Mouse (Mus musculus): ENCODE measurements around the gene Cldn9. TPM values are rescaled to one million over a fixed set of nuclear protein-coding genes. Genes with fewer than 3 reads are reported as not detected.

The Cldn9 gene
- total and polyA plus RNA-seq, 3 experiments = not detected

- no peaks in the 10 kb centered on the region for H3K36me3 ChIP-seq (replicated peaks)
- TF ChIP-seq POLR2AphosphoS5 (IDR thresholded peaks at IDR 0.05; ENCODE audit: insufficient replicate concordance, low read depth, low read length) = no peak
- no peak for TF ChIP-seq GATA1 (IDR thresholded peaks at IDR 0.05; ENCODE audit: borderline replicate concordance, low read length)
- no peaks in the 10 kb centered on the region for H3K9me3 ChIP-seq (replicated peaks)
- peaks cover 60% of the 10 kb centered on the region for H3K27me3 ChIP-seq (ENCODE audit: insufficient read depth, low read length)
- ATAC-seq (ENCODE audit: extremely low read depth, insufficient number of reproducible peaks, low FRiP score, poor library complexity, severe bottlenecking) = no peak
- no peak for DNase-seq (ENCODE audit: low spot score)
- no peak overlapping the region for H3K4me3 ChIP-seq (ENCODE audit: low read depth, low read length)
- peaks cover 13% of the 10 kb centered on the region for H3K4me1 ChIP-seq (ENCODE audit: insufficient read depth, low read depth, low read length)
These were observed 600 bp downstream of the Cldn9 start for GRCm38 (mm10) chr17:23683226-23683625.

GRCm38 (mm10) chr17:23682530-23682929, 1.3 kb downstream of the Cldn9 start:
- no peak for TF ChIP-seq POLR2AphosphoS5 (IDR thresholded peaks at IDR 0.05; ENCODE audit: insufficient replicate concordance, low read depth, low read length)
- TF ChIP-seq GATA1 (IDR thresholded peaks at IDR 0.05; ENCODE audit: borderline replicate concordance, low read length) = no peak
- no peak for TF ChIP-seq GATA2 (IDR thresholded peaks at IDR 0.05; ENCODE audit: borderline replicate concordance, low read depth, low read length)
- no peak for TF ChIP-seq CTCF (IDR thresholded peaks at IDR 0.05; ENCODE audit: low read depth, low read length)
- no peak for TF ChIP-seq TAL1 (conservative IDR thresholded peaks at IDR 0.05; ENCODE audit: low read depth, low read length)
- H3K9me3 ChIP-seq (replicated peaks) = no peaks in the 10 kb centered on the region
- H3K4me1 ChIP-seq (ENCODE audit: insufficient read depth, low read depth, low read length) = peaks cover 20% of the 10 kb centered on the region
- ATAC-seq (ENCODE audit: extremely low read depth, insufficient number of reproducible peaks, low FRiP score, poor library complexity, severe bottlenecking) = no peak
- H3K36me3 ChIP-seq (replicated peaks) = no peaks in the 10 kb centered on the region
- no peak overlapping the region for H3K4me3 ChIP-seq (ENCODE audit: low read depth, low read length)
- peaks cover 60% of the 10 kb centered on the region for H3K27me3 ChIP-seq (ENCODE audit: insufficient read depth, low read length)
- no peak for DNase-seq (ENCODE audit: low spot score)

GRCm38 (mm10) chr17:23682092-23682491, 1.7 kb downstream of the Cldn9 start:
- H3K9me3 ChIP-seq (replicated peaks) = no peaks in the 10 kb centered on the region
- peaks cover 60% of the 10 kb centered on the region for H3K27me3 ChIP-seq (ENCODE audit: insufficient read depth, low read length)
- no peak for ATAC-seq (ENCODE audit: extremely low read depth, insufficient number of reproducible peaks, low FRiP score, poor library complexity, severe bottlenecking)
- no peak overlapping the region for H3K4me3 ChIP-seq (ENCODE audit: low read depth, low read length)
- H3K4me1 ChIP-seq (ENCODE audit: insufficient read depth, low read depth, low read length) = peaks cover 23% of the 10 kb centered on the region
- no peak for DNase-seq (ENCODE audit: low spot score)
- no peak for TF ChIP-seq POLR2AphosphoS5 (IDR thresholded peaks at IDR 0.05; ENCODE audit: insufficient replicate concordance, low read depth, low read length)
- TF ChIP-seq GATA1 (IDR thresholded peaks at IDR 0.05; ENCODE audit: borderline replicate concordance, low read length) = no peak
- TF ChIP-seq CTCF (IDR thresholded peaks at IDR 0.05; ENCODE audit: low read depth, low read length) = no peak
- no peak for TF ChIP-seq GATA2 (IDR thresholded peaks at IDR 0.05; ENCODE audit: borderline replicate concordance, low read depth, low read length)
- TF ChIP-seq TAL1 (conservative IDR thresholded peaks at IDR 0.05; ENCODE audit: low read depth, low read length) = no peak
- no peaks in the 10 kb centered on the region for H3K36me3 ChIP-seq (replicated peaks)

GRCm38 (mm10) chr17:23681086-23681485, 2.7 kb downstream of the Cldn9 start:
- TF ChIP-seq GATA2 (IDR thresholded peaks at IDR 0.05; ENCODE audit: borderline replicate concordance, low read depth, low read length) (no peak), CTCF (IDR thresholded peaks at IDR 0.05; ENCODE audit: low read depth, low read length) (no peak), POLR2AphosphoS5 (IDR thresholded peaks at IDR 0.05; ENCODE audit: insufficient replicate concordance, low read depth, low read length) (no peak)
- Histone ChIP-seq H3K4me1 (ENCODE audit: insufficient read depth, low read depth, low read length) (peaks cover 33% of the 10 kb centered on the region), H3K4me3 (ENCODE audit: low read depth, low read length) (no peak overlapping the region), H3K36me3 (replicated peaks) (no peaks in the 10 kb centered on the region), H3K27me3 (ENCODE audit: insufficient read depth, low read length) (peaks cover 60% of the 10 kb centered on the region), H3K9me3 (replicated peaks) (no peaks in the 10 kb centered on the region)
- ATAC-seq (ENCODE audit: extremely low read depth, insufficient number of reproducible peaks, low FRiP score, poor library complexity, severe bottlenecking) (no peak), DNase-seq (ENCODE audit: low spot score) (no peak)

- peaks cover 5% of the 10 kb centered on the region for H3K36me3 ChIP-seq (replicated peaks)
- H3K4me3 ChIP-seq (ENCODE audit: low read depth, low read length) = no peak overlapping the region
- DNase-seq (ENCODE audit: low spot score) (no peak), ATAC-seq (ENCODE audit: extremely low read depth, insufficient number of reproducible peaks, low FRiP score, poor library complexity, severe bottlenecking) (no peak)
- H3K27me3 ChIP-seq (ENCODE audit: insufficient read depth, low read length) = peaks cover 60% of the 10 kb centered on the region
- H3K9me3 ChIP-seq (replicated peaks) = no peaks in the 10 kb centered on the region
- H3K4me1 ChIP-seq (ENCODE audit: insufficient read depth, low read depth, low read length) = peaks cover 41% of the 10 kb centered on the region
- no peak for TF ChIP-seq CTCF (IDR thresholded peaks at IDR 0.05; ENCODE audit: low read depth, low read length)
- no peak for TF ChIP-seq POLR2AphosphoS5 (IDR thresholded peaks at IDR 0.05; ENCODE audit: insufficient replicate concordance, low read depth, low read length)
- TF ChIP-seq GATA2 (IDR thresholded peaks at IDR 0.05; ENCODE audit: borderline replicate concordance, low read depth, low read length) = no peak
- no peak for TF ChIP-seq TAL1 (conservative IDR thresholded peaks at IDR 0.05; ENCODE audit: low read depth, low read length)
- no peak for TF ChIP-seq GATA1 (IDR thresholded peaks at IDR 0.05; ENCODE audit: borderline replicate concordance, low read length)
These were observed 3.5 kb downstream of the Cldn9 start for GRCm38 (mm10) chr17:23680336-23680735.

- Histone ChIP-seq H3K27me3 (ENCODE audit: insufficient read depth, low read length) (peaks cover 55% of the 10 kb centered on the region), H3K9me3 (replicated peaks) (no peaks in the 10 kb centered on the region), H3K4me3 (ENCODE audit: low read depth, low read length) (no peak within 1 kb of the TSS), H3K36me3 (replicated peaks) (peaks cover 15% of the 10 kb centered on the region), H3K4me1 (ENCODE audit: insufficient read depth, low read depth, low read length) (peaks cover 51% of the 10 kb centered on the region)
- no peak for TF ChIP-seq GATA1 (IDR thresholded peaks at IDR 0.05; ENCODE audit: borderline replicate concordance, low read length)
- TF ChIP-seq CTCF (IDR thresholded peaks at IDR 0.05; ENCODE audit: low read depth, low read length) = no peak
- no peak for TF ChIP-seq TAL1 (conservative IDR thresholded peaks at IDR 0.05; ENCODE audit: low read depth, low read length)
- no peak for TF ChIP-seq POLR2AphosphoS5 (IDR thresholded peaks at IDR 0.05; ENCODE audit: insufficient replicate concordance, low read depth, low read length)
- DNase-seq (ENCODE audit: low spot score) (no peak), ATAC-seq (ENCODE audit: extremely low read depth, insufficient number of reproducible peaks, low FRiP score, poor library complexity, severe bottlenecking) (no peak)
These were observed 4.5 kb downstream of the Cldn9 start, which contains the start of gene Cldn6 for GRCm38 (mm10) chr17:23679127-23679835. Cldn6 (plus strand) TSS chr17:23679249.
